Mouse (Mus musculus) gonadal fat pad, adult 2 months (tissue): Measurements from ENCODE around the gene Duox1. TPM values are rescaled to one million over a fixed set of nuclear protein-coding genes. Genes with fewer than 3 reads are reported as not detected.

ENCODE experiments used
- DNase-seq: peaks from one replicate; pipeline ENCODE4 v3.0.0-alpha.2; 2012; ENCODE audit warnings: low read depth
- polyA plus RNA-seq: library from polyadenylated mRNA; depleted of rRNA; stranded (reverse); fragments of >200 nt; gene quantifications from 2 replicates; pipeline ENCODE4 v1.2.3, GENCODE M21; 2012; rRNA removed

Duox1 gene
- polyA plus RNA-seq = 0.08 and 0.39 TPM in 2 replicates

DNA sequence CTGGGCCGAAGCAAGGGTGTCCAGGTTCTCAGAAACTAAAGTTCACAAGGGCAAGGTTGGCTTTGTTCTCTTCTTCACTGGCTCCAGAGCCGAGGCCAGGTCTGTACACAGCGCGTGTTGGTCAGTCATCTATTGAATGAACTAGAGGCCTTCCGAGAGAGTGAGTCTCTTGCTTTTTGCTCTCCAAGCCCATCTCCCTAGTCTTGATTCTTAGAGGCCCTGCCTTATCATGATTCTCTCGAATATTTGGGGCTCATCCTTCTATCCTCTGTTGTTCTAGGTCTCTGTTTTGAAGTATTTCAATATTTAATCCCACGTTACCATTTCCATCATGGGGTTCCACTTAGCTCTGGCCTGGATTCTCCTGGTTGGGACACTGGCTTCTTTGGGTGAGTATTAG, at the start of gene Duox1:
TSS of gene Duox1 (plus strand) at position 301 of the 400 bp plus-strand sequence.
- no peak for DNase-seq

DNA sequence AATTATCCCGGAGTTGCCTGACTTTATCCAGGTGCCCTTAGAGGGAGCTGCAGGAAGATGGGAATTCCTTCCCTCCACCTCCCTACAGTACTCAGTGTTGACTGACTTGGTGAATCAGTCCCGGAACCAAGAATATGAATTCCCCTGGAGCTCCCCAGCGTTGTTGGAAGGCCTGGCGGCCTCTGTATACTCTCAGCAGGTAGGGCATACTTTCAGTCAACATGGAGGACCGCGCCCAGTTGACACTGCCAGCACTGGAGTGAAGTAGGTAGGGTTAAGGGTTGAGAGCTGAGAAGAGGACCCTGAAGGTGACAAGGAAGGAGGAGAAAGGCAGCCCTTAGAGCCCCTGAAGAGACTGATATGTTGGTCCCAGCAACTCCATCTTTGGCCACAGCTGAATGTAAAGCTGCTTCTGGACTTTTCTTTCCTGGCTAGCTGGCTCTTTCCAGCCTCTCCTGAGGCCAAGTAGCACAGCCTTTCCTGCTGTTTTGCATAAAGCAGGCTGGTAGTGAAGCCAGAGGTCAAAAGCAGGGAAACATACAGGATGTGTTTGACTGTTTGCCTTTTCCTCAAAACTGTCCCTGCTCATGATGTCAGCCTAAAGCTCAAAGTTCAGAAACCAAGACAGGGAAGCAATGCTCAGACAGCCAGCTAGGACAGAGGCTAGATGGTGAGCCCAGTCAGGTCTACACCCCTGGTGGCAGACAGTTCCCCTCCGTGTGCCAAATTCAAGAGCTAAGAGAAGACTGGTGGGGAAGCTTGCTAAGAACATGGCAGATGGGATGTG, 48.9 kb upstream of the Duox1 start:
- no peak for DNase-seq

- DNase-seq = no peak
Observed at GRCm38 (mm10) chr2:122278769-122279168, 36.7 kb upstream of the Duox1 start.

DNA sequence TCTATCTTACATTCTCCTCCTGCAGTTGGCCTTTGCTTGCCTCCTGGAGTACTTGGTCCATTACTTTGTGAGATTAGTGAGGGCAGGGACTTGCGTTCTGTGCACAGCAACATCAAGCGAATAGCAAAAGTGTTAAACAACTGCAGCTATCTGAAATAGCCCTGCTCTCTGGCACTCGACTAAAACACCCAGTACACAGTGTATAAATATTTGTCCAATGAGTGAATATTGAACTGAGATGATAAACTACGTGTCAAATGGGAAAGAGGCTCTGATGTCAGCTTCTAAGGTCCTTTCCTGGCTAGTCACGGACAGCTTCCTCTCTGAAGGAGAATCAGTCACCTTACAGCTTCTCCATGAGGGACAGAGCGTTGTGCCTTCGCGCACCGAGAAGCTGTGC, 31.4 kb upstream of the Duox1 start:
- DNase-seq = no peak

- DNase-seq = no peak
Observed at GRCm38 (mm10) chr2:122286137-122286536, 29.3 kb upstream of the Duox1 start.

DNA sequence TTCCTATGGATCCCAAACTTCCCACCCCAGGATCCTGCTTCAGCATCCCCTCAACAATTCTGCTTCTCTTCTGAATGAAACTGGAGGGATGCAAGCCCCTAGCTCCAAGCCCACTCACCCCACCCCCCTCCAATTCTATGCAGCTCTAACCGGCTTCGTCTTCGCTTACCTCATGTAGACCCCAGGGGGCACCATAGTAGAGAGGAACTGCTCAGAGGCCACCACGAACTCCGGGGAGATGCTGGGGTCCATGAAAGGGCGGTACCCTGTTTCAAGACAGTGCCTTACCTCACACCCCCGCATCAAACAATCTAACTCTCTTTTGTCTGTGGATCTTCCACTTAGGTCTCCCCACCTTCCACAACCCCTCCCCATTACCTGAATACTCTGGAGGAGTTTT, 20.6 kb upstream of the Duox1 start:
- no peak for DNase-seq

DNA sequence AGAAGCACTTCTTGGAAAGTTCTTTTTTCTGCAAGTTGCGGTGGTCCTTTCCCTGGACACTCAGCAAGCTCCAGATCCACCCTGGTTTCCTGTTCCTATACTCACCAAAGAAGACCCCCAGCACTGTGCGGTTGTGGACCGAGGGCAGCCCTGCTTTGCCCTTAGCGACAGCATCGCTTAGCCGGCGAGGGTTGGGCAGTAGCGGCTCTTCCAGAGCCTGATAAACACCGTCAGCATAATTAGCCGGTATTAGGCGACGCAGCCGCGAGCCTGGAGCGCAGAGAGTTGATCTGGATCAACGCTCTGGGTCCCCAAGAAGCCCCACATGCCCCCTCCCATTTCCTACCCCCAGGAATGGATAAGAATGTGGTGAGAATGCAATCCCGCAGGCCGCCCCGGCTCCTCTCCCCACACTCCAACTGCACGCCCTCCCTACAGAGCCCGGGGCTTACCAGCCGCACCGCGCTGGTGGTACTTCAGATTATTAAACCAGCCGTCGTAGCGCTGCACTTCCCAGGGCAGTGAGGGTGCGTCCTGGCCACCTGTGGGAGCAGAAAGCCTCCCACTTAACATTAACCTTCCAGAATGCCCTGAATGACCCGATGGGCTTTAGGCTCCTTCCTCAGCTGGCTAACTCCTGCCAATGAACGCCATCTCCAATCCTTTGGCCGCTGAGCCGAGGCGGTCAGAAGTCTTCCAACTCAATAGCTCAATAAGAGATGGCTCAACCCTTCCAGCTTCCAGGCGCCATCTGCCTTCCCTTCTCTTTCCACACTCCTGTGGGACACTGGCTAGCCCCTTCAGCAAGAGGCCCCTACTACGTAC, 18.0 kb upstream of the Duox1 start:
- no peak for DNase-seq

GRCm38 (mm10) chr2:122298096-122298499, 17.4 kb upstream of the Duox1 start, which contains the start of gene Duox2:
TSS of gene Duox2 (minus strand) at chr2:122298449.
- DNase-seq = no peak

DNA sequence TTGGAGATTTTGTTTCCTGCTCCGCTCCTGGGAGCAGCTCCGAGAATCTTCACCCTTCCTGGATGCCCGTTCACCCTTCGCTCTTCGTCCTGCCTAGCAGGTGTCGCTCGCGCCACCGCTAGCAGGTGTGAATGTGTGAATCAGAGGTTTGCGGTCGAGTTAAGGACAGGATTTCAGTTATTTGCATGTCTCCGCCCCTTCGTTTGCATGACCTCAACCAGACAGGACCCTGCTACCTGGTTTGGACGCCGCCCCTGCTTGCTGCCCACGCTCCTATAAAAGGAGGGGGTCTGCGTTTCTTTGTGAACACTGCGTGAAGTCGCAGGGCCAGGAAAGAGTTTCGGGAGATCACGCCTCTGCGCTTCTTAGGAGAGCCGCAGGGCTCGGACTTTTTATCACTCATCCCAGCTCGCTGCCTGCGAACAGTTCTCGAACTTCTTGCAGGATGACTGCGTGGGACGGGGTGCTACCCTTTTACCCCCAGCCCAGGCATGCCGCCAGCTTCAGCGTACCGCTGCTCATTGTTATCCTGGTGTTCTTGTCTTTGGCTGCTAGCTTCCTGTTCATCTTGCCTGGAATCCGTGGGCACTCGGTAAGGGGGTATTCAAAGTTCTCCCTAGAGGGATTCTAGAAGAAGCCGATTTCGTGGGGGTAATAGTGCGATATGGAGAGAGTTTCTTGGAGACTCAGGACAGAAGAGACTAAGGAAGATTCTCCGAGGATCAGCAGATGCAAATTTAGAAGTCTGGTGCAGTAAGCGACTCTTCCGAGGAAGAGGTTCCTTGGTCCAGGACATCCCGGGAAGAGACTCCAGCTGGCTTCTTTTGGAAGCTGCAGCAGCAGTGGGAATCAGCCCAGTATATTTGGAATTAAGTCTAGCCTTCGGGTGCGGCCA, 16.6 kb upstream of the Duox1 start, which contains the start of gene Duoxa2:
TSS of gene Duoxa2 (plus strand) at position 305 of the 895 bp plus-strand sequence.
- DNase-seq = no peak

DNA sequence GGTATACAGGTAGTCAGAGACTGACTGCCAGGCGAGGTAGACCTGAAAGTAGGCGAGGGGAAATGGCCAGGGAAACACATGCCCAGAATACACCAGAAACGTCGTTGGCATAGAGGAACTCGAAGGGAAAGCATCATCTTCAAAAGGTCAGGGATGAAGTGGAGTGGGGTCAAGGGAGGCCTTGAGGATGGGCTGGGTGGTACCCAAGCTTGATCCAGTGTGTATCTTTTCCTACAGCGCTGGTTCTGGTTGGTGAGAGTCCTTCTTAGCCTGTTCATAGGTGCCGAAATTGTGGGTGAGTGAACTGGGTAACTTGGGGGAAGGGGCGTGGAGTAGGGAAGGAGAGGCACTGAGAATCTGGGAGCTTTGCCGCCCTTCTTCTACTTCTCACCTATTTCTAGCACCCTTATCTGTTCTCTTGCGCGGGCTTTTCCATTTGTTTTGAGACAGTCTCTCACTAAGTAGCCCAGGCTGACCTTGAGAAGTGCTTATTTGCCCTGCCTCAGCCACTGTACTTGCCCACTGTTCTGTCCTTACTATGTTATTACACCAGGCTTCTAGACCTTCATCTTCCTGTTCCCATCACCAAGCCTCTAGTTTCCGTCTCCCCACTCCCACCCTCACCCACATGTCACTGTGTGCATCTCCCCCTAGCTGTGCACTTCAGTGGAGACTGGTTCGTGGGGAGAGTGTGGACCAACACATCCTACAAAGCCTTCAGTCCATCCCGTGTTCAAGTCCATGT, 15.4 kb upstream of the Duox1 start:
- no peak for DNase-seq

GRCm38 (mm10) chr2:122300656-122301020, 14.8 kb upstream of the Duox1 start:
- no peak for DNase-seq

- DNase-seq = no peak
Observed at GRCm38 (mm10) chr2:122301081-122301920, 14.2 kb upstream of the Duox1 start.

- DNase-seq = no peak
Observed at GRCm38 (mm10) chr2:122301921-122302573, 13.4 kb upstream of the Duox1 start.

DNA sequence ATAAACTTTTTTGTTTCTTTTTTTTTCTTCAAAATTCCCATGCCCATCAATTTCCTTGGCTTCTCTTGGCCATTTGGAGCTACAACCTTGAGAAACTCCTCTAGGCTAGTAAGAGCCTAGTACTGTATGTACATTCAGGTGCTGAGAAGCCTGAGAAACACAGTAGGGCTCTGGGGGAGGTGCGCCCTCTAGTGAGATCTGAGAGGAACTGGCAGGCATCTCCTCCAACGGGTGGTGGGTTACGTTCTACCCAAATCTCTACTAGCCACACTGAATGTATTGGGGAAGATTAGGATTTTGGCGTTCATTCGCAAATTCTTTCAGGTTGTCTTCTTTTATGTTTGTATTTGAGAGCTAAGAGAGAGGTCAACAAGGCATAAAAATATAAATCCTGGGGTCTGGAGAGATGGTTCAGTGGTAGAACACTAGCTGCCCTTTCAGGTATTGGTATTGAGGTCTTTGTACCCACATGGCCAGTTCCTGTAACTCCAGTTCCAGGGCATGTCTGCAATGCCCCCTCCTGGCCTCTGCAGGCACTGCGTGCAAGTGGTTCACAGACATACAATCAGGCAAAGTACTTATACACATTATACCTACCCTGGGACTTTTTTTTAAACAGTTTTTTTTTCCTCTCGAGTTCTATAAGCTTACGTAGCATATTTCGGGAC, 12.8 kb upstream of the Duox1 start:
- DNase-seq = no peak

GRCm38 (mm10) chr2:122304544-122304943, 10.9 kb upstream of the Duox1 start:
- DNase-seq = no peak

DNA sequence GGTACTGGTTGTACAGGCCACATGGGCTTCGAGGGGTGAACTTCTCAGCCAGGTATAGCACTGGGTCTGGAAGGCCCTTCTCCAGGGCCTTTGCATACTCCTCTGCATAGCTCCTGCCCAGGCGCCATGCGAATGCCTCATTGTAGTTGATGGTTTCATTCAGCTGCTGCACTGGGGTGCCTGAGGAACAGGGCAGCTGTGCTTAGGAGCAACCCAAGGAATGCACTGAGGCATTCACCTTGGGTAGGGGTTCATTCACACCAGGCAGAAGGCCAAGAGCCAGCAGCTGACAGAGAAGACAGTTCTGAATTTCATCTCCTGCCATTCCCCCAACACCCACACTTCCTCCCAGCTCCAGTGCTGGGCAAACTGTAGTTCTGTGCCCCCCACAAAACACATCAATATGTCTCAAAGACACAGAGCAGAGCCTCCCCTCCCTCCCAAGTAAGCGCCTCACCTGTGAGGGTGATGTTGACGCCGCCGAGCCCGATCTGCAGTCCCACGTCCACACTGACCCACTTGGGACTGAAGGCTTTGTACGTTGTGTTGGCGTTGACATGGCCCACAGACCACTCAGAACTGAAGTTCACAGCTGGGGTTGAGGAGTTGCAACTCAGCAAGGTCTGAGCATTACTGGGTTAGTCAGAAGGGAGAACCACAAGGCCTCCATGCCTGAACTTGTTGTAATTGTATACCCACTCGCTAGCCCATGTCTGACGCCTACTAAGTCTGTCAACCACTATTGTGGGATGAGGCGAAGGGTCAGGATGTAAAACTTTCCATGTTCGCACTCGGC, 10.2 kb upstream of the Duox1 start:
- no peak for DNase-seq

DNA sequence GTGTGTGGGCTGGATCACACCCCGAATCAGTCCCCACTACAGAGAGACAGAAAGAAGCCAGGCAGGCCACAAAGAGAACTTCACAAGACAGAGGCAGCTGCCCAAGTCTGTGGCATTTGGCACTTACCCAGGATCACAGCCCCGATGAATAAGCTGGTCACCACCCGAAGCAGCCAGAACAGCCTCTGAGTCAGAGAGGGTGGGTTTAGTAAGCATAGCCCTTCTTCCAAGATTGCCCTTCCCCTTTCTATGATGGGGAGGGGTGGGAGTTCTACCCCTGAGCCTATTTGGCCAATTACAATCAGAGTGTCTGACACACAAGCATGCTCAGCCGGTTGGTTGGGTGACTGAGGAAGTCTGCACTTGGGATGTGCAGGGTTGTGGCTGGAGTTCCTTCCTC, 9.3 kb upstream of the Duox1 start:
- no peak for DNase-seq

GRCm38 (mm10) chr2:122309647-122310046, 5.8 kb upstream of the Duox1 start:
- no peak for DNase-seq
